Mouse (Mus musculus) right cerebral cortex, postnatal 25 days (tissue): ENCODE results near the gene Prn.

Experiments
- DNase-seq: peaks from one replicate; pipeline ENCODE4 v3.0.0; 2022

Gene Prn

GRCm38 (mm10) chr2:132001696-132002334 is 92.1 kb downstream of the Prn start:
- DNase-seq, result no peak

DNA sequence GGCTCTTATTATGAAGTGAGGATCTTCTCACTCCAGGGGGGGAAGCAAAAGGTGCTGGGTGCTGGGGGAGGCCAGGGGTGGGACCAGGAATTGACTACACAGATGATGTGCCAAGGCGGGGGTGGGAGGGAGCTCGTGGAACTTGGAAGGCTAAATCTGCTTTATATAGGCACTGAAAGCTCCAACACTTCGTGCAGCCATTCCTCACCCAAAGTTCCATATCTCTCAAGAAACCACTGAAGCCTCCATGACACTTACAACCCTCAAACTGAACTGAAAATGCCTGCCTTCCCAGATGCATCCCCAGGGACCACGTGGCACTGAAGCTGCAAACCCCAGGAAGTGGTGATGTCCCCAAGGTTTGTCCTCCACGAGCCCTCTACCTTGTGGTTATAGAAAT is 94.2 kb downstream of the Prn start:
- no peak for DNase-seq

DNA sequence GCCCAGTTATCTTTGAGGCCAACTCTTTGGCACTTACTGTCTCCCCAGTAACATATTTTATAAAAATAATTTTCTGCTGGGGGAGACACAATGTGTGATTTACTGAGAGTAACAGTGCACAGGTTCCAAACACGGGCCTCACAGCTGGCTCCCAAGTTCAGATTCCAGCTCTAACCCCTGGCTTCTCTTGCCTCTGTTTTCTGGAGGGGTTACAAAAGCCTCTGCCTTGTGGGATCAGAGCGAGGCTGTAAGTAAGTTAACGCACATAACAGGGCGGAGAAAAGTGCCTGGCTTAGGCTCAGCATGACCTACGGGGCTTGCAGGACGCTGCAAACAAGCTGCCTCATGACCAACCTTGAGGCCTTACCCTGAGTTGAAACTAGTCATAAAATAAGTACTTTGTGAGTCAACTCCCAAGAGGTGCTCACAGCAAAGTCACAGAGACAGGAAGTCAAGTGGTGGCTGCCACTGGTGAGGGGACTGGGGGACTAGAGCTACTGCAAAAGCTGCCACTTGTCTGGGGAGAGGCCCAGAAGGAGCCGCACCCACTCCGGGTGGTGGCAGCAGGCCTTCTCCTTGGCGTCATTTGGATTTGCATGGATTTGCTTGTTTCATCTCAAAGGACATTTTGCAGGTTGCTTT is 94.9 kb downstream of the Prn start:
- DNase-seq, result no peak

DNA sequence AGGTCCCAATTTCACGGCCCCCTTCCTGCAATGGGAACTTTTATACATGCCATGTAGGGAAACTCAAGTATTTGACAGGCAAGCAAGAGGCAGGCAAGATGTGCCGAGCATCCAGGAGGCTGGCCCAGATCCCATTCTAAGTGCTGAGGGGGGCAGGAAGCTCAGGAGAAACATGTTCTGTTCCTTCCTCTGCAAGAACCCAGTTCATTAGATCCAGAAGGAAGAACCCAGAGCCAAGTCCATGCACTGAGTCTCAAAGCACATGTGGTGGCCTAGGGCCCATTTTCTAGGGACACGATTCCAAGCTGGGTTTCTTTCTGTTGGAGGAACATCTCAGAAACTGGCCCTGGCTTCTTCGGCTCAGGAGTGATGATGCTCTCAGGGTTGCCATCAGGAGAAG is 95.7 kb downstream of the Prn start:
- DNase-seq, result no peak
